Mouse (Mus musculus): ENCODE measurements around the gene Eml1.

Eml1 gene

DNA sequence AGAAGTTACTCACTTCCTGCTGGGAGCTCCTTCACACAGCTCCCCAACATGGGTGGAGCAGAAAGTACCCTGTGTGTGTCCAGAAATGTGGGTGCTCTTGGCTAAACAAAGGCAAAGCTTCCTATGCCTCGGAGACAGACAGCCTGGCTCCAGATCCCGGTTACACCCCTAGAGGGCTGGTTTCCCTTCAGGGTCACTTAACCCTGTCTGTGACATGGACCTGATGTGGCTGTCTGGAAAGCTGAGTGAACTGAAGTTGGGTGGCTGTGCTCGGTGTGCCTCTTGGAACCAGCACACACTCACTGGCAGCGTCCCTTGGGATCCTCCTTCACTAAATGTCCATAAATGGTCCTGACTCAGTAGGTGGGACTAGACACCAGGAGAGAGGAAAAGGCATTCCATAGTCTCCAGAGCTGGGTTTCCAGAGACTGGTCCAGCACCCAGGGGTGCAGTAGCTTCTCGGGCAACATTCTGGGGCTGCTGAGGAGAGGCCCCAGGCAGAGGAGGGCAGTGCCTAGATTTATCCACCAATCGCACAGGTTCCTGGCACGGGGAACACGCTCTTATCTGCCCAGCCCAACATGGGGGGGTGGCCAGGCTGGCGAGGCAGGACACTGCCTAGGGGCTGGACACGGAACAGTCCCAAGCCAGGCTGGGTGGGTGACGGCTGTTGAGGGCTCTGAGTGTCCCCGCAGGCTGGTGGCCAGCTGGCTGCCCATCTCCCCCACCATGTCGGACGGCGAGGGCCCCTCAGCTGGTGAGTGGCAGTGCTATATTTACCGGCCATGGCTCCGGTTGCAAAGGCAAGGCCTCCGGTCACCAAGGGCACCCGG lies at the start of gene Eml1:
TSS of gene Eml1 (plus strand) at position 362 of the 833 bp plus-strand sequence.
- no peak for DNase-seq

DNA sequence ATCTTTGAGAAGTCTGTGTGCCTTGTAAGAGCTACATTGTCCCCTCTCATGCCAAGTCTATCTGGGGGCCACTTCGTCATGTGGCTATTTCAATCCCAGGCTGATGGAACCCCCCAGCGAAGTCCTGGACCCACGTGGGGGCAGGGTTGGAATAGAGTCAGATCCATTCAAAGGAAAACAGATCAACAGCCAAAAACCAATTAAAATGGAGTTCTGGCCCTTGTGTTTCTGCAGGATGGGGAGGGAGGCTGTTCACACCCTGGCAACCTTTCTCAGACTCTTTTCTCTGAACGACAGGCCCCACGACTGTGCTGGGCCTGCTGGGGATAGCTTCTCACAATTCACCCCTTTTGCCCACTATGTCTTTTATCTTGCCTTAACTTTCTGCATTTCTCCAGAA lies 44.4 kb upstream of the Eml1 start:
- DNase-seq = no peak

DNA sequence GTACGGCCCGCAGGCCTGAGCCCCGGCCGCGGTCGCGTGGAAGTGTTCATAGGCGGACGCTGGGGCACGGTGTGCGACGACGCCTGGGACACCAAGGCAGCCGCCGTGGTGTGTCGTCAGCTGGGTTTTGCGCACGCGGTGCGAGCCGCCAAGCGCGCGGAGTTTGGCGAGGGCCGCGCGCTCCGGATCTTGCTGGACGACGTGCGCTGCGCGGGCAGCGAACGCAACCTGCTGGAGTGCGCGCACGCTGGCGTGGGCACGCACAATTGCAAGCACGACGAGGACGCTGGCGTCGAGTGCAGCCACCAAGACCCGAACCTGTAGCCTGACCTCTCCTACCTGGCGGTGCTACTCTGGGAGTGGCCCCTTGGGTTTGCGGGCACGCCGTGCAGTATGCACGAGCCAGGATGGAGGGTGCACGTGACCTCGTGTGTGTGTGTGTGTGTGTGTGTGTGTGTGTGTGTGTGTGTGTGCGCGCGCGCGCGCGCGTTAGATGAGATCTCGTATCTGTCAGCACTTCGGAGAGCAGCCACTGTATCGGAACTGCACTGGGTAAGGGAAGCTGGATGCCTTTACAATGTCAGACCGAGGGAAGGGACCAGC lies 42.8 kb upstream of the Eml1 start:
- DNase-seq = no peak

DNA sequence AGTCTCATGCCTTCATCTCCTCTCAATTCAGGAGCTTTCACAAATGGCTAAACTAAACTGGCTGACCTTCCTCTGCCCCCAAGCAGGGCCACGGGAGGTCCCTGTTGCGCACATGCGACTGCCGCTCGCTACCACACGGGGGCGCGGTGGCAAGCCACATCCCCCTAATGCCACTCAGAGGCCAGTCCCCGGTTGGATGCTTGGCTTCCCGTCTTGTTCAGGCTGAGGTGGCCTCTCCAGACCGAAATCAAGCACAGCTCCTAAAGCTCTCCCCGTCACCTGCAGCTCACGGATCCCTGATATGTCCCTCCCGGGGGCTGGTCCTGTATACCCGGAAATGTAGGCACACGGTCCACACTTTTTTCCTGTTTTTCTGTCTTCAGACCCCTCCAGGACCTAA lies 37.7 kb upstream of the Eml1 start:
- peak; percentile 80 for DNase-seq

DNA sequence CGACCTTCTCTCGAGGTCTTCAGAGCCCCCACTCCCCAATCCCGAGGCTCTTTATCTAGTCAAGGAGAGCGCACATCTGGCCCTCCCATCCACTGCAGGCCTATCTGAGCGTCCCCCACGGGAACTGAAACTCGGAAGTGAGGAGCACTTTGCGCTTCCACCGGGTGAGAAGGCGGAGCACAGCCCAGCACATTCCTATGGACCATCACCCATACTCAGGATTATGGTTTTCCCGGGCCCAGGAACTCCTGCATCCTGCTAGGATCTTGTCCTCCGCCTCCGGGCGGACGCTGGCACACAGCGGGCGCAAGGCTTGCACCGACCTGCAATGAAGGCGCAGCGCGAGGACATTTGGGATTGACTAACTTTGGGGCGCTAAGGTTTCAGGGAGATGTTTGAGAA lies 37.3 kb upstream of the Eml1 start:
- peak; percentile 36 for DNase-seq

DNA sequence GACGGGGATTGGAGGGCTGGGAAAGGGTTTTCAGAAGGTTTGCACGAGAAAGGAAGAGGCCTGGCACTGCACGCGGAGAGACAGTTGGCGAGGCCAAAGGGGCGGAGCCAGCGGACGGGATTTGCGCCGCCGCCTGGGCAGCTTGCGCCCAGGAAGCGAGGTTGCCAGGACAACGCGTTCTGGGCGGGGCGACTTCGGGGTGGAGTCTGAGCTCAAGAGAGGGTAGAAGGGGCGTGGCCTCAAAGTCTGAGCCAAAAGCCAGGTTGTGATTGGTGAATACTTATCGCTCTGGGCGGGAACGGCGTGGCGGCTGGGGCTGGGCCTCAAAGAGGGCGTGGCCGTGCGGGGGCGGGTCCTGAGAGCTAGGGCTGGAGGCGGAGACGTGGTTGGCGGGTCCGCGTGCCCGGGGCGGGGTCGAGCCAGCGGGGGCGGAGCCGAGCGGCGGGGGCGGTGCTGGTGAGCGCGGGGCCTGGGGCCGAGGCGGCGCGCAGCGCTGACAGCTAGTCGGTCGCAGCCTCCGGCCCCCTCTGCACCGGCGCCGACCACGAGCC lies 36.8 kb upstream of the Eml1 start, which contains the start of gene Cyp46a1:
TSS of gene Cyp46a1 (plus strand) at position 487 of the 551 bp plus-strand sequence.
- DNase-seq = peak; percentile 94

DNA sequence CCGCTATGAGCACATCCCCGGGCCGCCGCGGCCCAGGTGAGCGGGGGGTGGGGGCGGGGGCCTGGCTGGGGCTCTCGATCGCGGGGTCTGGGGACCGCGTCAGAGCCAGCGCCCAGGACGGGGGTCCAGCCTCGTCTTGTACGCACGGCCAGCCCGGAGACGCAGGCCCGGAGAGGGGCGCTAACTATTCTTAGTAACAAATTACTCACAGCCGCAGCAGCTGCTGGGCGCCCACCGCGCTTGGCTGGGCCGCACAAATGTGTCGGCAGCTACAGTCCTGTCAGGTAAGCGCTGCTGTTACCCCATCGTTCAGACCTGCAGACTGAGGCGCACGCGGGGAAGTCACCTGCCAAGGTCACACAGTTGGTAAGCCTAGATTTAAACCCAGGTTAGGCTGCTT lies 36.2 kb upstream of the Eml1 start:
- no peak for DNase-seq

DNA sequence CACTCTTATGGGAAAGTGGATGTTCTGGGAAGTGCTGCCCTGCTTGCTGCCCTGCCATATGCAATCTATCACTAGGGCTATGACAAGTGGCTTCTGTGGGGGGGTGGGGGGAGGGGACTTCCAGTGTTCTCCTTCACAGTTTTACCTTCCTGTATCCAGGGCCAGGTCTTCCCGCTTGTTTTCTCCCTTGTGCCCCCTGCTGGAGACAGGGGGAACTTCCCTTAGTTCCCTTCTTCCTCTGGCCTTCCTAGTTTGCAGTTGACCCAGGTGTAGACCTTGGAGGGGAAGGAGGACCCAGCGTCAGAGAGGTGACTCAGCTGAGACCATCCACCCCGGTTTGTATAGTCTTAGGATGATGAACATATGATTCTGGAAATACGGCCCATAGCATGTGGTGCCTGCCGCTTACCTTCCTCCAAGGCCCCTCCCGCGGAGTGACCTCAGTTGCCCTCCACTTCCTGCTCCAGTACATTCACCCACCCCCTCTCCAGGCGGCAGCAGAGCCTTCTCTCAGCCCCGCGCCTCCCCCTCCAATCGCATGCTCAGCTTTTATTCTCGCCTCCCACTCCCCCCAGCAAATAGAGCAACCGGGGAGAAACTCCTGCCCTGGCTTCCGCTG lies 32.1 kb upstream of the Eml1 start:
- DNase-seq = peak; percentile 31

DNA sequence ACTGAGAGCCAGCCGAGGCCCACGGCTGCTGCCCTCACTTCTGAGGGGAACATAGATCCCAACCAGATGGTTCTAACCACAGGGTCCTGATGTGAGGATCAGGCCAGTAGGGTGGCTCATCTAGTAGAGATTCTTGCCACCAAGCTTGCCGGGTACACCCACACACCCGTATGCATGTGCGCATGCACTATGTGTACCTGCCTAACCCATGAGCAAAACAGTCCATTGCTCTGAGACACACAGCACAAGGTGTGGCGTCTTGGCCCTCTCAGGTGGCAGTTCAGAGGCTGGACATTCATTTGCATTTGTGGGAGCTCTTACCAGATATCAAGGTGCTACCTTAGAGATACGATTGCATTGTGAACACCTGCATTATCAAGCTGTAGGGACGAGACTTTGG lies 22.6 kb upstream of the Eml1 start:
- no peak for DNase-seq

DNA sequence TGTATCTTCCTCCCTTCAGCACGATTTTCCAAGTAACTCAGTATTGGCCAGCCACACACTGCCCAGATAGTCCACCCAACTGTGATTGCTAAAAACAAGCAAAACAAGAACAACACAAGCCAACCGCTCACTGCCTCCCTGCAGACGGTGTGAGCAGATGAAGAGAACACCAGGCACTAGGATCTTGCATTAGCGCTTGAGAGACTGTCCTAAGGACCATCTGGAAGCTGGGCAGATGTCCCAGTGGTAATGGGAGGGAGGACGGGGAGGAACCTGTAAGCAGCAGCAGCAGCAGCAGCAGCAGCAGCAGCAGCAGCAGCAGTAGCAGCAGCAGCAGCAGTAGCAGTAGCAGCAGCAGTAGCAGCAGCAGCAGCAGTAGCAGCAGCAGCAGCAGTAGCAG lies 21.7 kb upstream of the Eml1 start:
- DNase-seq = no peak

DNA sequence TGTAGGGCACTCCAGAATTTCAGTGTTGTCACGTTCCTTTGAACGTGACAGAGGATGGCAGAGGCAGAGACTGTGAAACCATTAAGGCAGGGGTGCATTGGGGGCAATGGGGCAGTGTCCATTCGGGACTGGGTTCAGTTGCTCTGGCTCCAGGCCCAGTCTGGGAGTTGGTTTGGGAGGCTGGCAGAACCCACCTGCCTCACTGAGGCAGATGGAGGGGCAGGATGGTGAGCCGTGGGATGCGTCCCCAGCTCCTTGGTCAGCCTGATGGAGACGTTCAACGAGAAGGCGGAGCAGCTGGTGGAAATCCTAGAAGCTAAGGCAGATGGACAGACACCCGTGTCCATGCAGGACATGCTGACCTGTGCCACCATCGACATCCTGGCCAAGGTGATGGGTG lies 19.8 kb upstream of the Eml1 start:
- DNase-seq = no peak

DNA sequence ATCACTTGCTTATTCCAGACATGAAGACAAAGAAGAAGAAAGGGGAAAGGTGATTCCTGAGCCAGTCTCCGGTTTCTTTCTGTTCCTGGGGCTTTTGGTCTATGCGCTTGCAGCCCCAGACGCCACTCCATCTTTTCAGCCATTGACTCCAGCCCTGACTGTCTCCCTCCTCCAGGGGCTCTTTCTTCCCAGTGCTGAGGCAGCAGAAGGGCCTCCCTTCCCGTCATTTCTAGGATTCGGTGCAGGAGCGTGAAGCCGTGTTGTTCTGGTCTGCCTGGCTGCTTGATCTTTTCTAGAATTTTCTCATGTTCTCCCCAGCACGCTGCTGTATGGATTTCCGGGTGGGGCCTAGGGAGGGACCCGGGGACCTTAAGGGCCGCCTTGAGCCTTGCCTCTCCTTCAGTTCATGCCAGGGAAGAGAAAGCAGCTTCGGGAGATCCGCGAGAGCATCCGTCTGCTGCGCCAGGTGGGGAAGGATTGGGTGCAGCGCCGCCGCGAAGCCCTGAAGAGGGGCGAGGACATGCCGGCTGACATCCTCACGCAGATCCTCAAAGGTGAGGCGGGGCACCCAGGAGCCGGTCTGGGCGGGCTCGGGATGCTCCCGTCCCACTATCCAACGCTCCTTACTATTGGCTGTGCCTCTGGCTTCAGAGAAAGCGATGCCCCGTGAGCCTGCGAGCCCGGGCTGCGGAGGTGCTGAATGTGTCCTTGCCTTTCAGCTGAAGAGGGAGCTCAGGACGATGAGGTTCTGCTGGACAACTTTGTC lies 18.2 kb upstream of the Eml1 start:
- no peak for DNase-seq

DNA sequence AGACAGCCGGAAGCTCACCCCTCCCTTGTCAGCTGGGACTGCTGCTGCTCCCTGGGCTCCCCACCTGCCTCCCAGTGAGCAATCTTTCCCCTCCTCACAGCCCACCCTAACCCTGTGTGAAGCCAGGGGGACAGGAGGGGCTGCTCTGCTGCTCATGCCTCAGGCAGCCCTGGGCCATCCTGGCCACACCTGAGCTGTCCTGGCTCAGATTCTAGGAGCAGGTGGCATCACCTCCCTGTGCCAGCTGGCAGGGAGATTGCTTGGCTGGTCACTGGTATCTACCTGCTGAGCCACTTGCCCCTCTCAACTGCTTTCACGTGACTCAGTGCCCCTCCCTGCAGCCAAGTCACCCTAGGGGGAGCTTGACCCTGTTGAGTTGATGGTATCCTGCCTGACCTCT lies 16.5 kb upstream of the Eml1 start:
- DNase-seq = no peak

DNA sequence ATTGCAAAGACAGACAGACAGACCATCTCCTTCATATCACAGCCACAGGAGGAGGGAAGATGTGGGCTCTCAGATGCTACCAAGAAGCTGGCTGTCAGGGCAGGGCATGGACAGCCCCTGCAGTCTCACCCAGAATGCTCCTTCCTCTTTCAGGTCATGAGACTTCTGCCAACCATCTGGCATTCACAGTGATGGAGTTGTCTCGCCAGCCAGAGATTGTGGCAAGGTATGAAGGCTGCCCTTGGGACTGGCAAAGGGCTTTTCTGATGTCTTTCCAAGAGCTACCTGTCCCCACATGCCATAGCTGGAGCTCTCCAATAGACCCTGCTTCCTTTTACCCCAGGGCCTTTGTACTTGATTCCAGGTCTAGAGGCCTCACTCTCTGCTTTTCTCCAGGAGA lies 15.5 kb upstream of the Eml1 start:
- DNase-seq = no peak

DNA sequence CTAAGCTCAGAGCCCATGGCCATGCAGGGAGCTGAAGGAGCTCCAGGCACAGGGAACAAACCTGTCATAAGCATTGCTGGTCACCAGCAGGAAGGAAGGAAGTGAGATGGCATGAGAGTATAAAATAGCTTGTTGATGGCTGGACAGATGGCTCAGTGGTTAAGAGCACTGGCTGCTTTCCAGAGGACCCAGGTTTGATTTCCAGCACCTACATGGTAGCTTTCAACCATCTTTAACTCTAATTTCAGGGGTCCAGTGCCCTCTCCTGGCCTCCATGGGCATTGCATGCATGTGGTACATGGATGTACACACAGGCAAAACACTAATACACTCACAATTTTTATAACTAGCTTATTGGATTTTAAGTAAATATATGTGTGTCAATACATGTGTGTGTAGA lies 14.8 kb upstream of the Eml1 start:
- no peak for DNase-seq

DNA sequence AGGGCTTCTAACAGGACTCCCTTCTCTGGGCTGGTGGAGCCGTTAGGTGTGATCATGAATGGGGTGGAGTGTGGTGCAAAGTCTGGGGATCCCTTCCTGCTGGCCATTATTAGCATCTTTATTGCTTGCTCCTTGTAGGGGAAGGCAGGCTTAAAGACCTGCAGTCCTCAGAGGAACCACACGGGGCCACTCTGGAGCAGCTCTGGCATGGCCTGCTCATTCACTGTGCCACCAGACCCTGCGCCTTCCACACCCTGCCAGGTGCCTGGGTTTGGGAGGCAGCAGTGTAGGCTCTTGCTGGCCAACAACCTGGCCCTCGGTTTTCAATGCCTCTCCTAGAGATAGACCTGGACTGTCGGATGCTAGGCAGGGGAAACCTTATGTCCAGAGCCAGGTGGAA lies 7.0 kb upstream of the Eml1 start:
- peak; percentile 43 for DNase-seq

DNA sequence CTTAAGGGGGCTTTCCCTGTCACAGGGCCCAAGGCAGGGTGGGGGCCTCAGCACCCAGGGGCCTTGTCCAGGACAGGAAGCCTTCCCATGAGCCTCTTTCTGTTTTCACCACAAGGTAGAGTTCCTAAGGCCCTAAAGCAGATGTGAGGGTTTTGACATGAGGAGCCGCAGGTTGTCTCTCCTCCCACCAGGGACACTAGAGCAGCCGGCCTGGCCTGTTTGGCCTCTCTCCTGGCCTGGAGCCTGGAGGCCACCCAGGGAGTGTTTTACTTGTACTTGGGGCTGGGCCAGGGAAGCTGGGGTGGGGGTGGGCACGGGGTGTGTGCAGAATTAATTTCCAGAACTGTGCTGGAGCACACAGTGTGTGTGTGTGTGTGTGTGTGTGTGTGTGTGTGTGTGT lies 5.4 kb upstream of the Eml1 start:
- DNase-seq = no peak

DNA sequence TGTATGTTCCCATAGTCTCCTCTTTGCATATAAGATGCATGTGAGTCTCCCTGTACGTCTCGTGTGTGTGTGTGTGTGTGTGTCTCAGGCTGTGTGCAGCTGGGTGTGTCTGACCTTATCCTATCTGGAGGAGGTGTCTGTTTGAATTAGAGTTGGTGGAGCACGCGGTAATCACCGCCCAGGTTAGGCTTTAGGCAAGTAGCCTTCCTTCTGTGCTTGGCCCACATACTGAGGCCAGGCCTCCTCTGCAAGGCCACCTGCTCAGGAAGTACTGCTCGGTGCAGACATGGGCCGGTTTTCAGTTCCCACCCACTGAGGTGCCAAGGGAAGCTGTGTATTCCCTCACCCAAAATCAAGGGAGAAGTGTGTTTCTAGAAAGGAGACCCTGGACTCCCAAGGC lies 4.9 kb upstream of the Eml1 start:
- no peak for DNase-seq

DNA sequence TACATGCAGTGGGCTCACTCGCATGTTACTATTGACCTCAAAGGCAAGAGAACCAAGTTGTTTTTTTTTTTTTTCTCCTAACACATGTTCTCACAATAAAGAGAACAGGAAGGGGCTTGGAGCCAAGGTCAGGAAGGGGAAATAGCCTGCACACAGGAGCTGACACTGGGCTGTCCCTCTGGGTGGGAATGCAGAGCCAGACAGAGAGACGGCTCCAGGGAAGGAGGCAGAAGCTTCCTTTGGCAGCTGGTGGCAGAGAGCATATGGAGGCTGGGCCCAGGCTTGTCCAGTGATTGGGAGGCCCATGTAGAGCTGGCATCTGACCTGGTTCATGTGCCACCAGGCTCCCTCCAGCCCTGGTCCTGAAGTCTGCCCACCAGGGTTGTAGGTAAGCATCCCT lies 2.8 kb upstream of the Eml1 start:
- DNase-seq = no peak

DNA sequence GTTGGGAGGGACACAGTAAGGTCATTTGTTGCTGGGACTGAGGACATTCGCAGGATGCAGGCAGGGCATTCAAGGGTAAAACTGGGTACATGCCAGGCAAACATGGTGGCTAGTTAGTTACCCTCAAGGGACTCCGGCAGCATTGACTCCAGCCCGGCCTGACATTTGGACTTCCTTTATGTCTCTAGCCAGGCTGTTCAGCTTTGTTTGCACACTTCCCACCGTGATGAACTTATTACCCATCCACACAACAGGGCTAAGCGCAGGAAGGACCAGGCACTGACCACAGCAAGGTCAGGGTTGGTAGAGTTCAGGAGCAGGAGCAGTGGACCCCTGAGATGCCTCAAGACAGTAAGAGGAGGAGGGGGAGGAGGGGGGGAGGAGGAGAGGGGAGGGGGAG lies 1.8 kb upstream of the Eml1 start:
- DNase-seq = no peak

DNA sequence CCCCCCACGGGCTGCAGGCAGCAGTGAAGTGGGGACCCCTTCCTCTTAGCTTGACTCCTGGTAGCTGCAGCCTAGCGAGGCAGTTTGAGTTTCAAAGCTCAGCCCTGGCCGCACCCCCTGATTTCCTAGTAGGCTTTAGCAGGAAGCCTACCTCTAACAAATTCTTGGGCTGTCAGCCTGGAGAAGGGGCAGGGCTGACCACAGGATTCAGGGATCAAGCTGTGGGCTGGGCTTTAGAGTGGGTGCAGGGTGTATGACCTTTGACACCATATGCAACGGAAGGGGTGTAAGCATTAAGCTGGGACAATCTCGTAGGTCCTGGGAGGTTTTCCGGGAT lies 640 bp downstream of the Eml1 start:
- no peak for DNase-seq

DNA sequence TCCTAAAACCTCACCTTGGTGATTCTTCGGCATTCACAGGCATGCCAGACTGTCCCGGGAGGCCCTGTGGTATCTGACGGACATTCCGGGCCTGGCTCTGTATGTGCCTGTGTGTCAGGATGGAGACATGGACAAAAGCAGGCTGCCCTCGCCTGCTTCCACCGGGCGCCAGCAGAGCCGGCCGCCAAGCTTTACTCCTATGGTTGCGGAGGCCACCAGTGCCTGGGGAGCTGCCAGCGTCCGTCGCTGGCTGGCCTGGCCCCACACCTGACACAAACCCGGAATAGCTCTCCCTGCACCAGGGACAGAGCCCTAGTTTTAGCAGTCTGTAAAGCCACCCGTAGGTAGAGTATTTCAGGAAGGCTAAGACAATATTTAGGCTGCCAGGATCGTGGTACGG lies 1.5 kb downstream of the Eml1 start:
- DNase-seq = no peak

DNA sequence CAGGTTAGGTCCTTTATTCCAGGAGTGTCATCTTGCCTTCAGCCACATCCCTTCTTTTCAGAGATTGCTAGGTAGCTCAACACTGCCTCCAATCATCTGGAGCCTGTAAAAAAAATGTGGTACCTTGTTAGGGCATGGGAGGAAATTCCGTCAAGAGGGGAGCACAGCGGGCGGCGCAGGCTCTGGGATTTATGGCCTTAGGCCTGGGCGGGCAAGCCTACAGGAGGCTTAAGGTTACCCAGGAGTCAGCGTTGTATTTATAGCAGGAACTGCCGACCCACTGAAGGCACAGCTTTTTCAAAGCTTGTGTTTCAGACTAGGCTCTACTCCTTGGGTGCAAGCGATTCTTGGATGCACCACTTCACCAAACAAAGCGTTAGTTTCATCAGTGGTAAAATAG lies 2.9 kb downstream of the Eml1 start:
- DNase-seq = no peak

Data from thymus, postnatal 14 days (tissue).